Mouse (Mus musculus) kidney, adult 2 months (tissue): ENCODE measurements at regions not wholly inside any gene's neighbourhood (a gene's known extent, or its start where the extent isn't known, plus 50 kb on each side); places are given as distances from the start of the nearest gene placed in this dataset.

ENCODE experiments used
- DNase-seq: peaks from one replicate; pipeline ENCODE4 v3.0.0; 2021
- H3K27ac ChIP-seq: fragments of 200-500 bp; 2 replicates; pipeline ENCODE4 v1.5.1; 2012; ENCODE audit warnings: low read depth, low read length, control low read depth, inconsistent platforms; ENCODE audit not compliant: insufficient read depth
- H3K27me3 ChIP-seq: fragments of 200-500 bp; replicated peaks from 2 replicates; pipeline ENCODE4 v1.6.1; 2012; ENCODE audit warnings: mild to moderate bottlenecking, moderate library complexity, low read length, inconsistent platforms; ENCODE audit not compliant: control insufficient read depth, insufficient read depth
- H3K36me3 ChIP-seq: fragments of 200-500 bp; 2 replicates; pipeline ENCODE4 v1.6.1; 2012; ENCODE audit warnings: mild to moderate bottlenecking, moderate library complexity, low read length, inconsistent platforms; ENCODE audit not compliant: control insufficient read depth, insufficient read depth
- H3K4me1 ChIP-seq: fragments of 200-500 bp; 2 replicates; pipeline ENCODE4 v1.6.1; 2011; ENCODE audit warnings: low read length; ENCODE audit not compliant: control insufficient read depth, insufficient read depth
- H3K4me3 ChIP-seq: fragments of 200-500 bp; 2 replicates; pipeline ENCODE4 v1.5.1; 2011; ENCODE audit warnings: mild to moderate bottlenecking, low read depth, low read length, control low read depth; ENCODE audit not compliant: insufficient read depth
- CTCF ChIP-seq: fragments of 200-500 bp; conservative IDR thresholded peaks from 2 replicates; pipeline ENCODE4 v1.5.1; 2011; ENCODE audit warnings: low read depth, mild to moderate bottlenecking, control low read depth, low read length, moderate library complexity, mixed read lengths; ENCODE audit not compliant: insufficient read depth, insufficient read length
- POLR2A ChIP-seq: fragments of 200-500 bp; IDR thresholded peaks from one replicate; pipeline ENCODE4 v1.6.1; 2011; ENCODE audit warnings: low read depth, low read length, control low read depth
- whole genome bisulfite sequencing: fragments of 180-500 bp; shearing (Covaris S2); methylation state at CpG from one replicate; pipeline ENCODE4 v1.1.7; 2018; 5-methylcytosine and 5-hydroxymethylcytosine counted together

- Histone ChIP-seq H3K4me3 (no peak overlapping the region), H3K27me3 (no peaks in the 10 kb centered on the region), H3K36me3 (no peaks in the 10 kb centered on the region), H3K4me1 (no peaks in the 10 kb centered on the region), H3K27ac (no peak overlapping the region)
- peak; percentile 21 for DNase-seq
- TF ChIP-seq POLR2A (no peak), CTCF (0 out of 2 replicates have a peak, but pooled peaks have one; percentile 9)
These were observed 84.1 kb upstream of the Gm28269 start for GRCm38 (mm10) chrX:21828975-21829374.

- Histone ChIP-seq H3K4me1 (no peaks in the 10 kb centered on the region), H3K36me3 (no peaks in the 10 kb centered on the region), H3K4me3 (no peak overlapping the region), H3K27ac (no peak overlapping the region), H3K27me3 (no peaks in the 10 kb centered on the region)
- no peak for TF ChIP-seq CTCF
- TF ChIP-seq POLR2A, result no peak
- no peak for DNase-seq
These were observed 64.3 kb upstream of the Gm28269 start for GRCm38 (mm10) chrX:21809212-21809611.

DNA sequence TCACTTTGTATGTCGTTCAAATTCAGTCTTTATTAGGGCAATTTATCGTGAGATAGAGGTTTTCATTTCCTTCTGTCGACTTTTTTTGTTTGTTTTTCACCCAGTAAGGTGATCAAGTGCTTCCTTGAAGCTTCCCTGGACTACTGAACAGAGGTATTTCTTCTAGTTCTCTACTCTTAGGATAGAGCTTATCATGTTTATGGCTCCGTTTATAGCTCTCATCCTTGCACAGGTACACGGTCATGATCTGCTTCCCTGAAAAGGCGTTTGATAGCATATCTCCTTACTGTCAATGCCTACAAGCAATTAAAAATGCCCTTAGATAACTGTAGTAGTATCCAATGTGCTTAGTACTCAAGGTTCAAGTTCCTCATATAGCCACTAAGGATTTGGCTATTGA, 56.9 kb upstream of the Gm28269 start:
- Histone ChIP-seq H3K36me3 (no peaks in the 10 kb centered on the region), H3K4me1 (no peaks in the 10 kb centered on the region), H3K4me3 (no peak overlapping the region), H3K27ac (no peak overlapping the region), H3K27me3 (no peaks in the 10 kb centered on the region)
- 62% methylated on average over 6 of the region's 6 CpGs for WGBS
- no peak for DNase-seq
- no peak for TF ChIP-seq POLR2A
